Mouse (Mus musculus): ENCODE measurements at regions not wholly inside any gene's neighbourhood (a gene's known extent, or its start where the extent isn't known, plus 50 kb on each side); places are given as distances from the start of the nearest gene placed in this dataset.
"Not testable (repeated sequence)": the region's sequence is repeated elsewhere in the genome, so short reads cannot be mapped to it uniquely, and the experiment has no call there.

DNA sequence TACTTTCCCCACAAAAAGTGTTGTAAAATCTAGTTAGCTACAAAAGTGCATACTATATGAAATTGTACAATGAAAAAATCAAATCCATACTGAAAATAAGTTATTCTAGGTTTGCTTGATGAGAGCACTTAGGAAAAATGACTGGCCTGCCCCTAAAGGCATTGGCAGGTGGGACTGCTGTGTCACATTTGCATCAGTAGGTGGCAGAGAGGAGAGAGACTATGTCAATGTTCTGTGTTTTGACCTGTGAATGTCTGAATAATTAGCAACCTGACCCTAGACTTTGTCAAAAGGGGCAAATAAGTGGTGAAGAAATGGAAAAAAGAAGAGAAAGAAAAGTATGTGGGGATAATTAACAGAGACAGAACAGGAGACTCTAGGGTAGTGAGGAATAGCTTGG is 997.0 kb upstream of the Tacstd2 start:
- no peak for ATAC-seq
- CTCF ChIA-PET = no interaction called here
- peak; percentile 6 for TF ChIP-seq CTCF (IDR thresholded peaks at IDR 0.05)

DNA sequence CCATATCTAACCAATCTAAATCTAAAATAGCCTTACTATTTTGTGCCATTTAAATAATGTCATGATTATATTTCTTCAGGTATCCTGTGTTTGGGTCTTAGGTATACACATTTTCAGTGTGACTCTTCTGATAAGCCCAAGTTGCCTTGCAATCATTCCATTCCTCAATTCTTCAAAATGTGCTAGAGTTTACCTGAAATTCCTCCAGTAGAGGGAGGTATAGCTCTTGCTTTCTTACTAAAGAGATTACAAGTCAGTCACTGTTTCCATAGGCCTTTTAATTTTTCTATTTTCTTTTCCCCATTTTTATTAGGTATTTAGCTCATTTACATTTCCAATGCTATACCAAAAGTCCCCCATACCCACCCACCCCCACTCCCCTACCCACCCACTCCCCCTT is 968.3 kb upstream of the Tacstd2 start:
- in situ Hi-C loops (cut with MboI; ENCODE audit: low pct_unique_long_range_greater_than_20kb) = no loop called here
- ATAC-seq (no peak), DNase-seq (ENCODE audit: low read depth, low spot score) (no peak)
- H3K27me3 ChIP-seq = no peaks in the 10 kb centered on the region
- no peak for TF ChIP-seq CTCF (IDR thresholded peaks at IDR 0.05)
- CTCF ChIA-PET = no interaction called here
- POLR2A ChIA-PET = no interaction called here

More for the DNA sequence above, 997.0 kb upstream of the Tacstd2 start:
- no peaks in the 10 kb centered on the region for H3K27me3 ChIP-seq
- in situ Hi-C loops (cut with MboI; ENCODE audit: low pct_unique_long_range_greater_than_20kb) = no loop called here
- DNase-seq (ENCODE audit: low read depth, low spot score) = no peak
- POLR2A ChIA-PET = no interaction called here

DNA sequence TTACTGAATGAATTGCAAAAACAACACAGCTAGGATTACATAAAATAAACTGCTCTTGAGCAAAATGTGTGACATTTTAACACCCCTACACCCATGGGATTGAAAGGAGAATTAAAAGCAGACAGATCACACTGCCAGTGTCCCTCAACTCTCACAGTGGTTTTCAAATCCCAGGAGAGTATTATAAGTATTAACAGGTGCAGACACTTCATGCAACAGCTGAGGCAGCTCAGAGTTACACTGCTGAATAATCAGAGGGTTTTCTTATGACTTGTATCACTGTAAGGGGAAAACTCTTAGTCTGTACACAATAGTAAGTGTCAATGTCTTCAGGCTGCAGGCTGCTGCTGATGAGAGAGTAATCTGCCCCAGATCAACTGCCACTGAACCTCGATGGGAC is 945.5 kb upstream of the Tacstd2 start:
- DNase-seq (ENCODE audit: low read depth, low spot score) (no peak), ATAC-seq (no peak)
- TF ChIP-seq CTCF (IDR thresholded peaks at IDR 0.05) = no peak
- in situ Hi-C loops (cut with MboI; ENCODE audit: low pct_unique_long_range_greater_than_20kb) = no loop called here
- no peaks in the 10 kb centered on the region for H3K27me3 ChIP-seq
- CTCF ChIA-PET = no interaction called here
- POLR2A ChIA-PET = no interaction called here

DNA sequence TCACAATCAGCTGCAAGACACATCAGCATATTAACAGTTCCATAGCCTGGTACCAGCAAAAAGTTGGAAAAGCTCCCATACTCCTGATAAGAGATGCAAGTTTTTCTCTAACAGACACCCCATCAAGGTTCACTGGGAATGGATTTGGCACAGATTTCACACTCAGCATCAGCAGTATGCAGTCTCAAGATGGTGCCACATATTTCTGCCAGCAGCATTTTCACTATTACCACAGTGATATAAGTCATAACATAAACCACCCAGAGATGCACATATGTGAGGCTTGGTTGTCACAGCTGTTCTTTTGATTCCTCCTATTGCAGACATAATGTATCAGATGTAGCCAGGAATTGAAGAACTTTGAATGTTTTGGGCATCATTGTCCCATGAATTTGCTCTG is 939.3 kb upstream of the Tacstd2 start:
- in situ Hi-C loops (cut with MboI; ENCODE audit: low pct_unique_long_range_greater_than_20kb) = no loop called here
- no peak for ATAC-seq
- POLR2A ChIA-PET = interaction anchor here (0.7 kb wide), 1 partner anchor 778 kb away, joined by 4 read pairs; no protein-coding TSS in a partner anchor
- CTCF ChIA-PET = no interaction called here
- no peaks in the 10 kb centered on the region for H3K27me3 ChIP-seq
- no peak for DNase-seq (ENCODE audit: low read depth, low spot score)
- no peak for TF ChIP-seq CTCF (IDR thresholded peaks at IDR 0.05)

DNA sequence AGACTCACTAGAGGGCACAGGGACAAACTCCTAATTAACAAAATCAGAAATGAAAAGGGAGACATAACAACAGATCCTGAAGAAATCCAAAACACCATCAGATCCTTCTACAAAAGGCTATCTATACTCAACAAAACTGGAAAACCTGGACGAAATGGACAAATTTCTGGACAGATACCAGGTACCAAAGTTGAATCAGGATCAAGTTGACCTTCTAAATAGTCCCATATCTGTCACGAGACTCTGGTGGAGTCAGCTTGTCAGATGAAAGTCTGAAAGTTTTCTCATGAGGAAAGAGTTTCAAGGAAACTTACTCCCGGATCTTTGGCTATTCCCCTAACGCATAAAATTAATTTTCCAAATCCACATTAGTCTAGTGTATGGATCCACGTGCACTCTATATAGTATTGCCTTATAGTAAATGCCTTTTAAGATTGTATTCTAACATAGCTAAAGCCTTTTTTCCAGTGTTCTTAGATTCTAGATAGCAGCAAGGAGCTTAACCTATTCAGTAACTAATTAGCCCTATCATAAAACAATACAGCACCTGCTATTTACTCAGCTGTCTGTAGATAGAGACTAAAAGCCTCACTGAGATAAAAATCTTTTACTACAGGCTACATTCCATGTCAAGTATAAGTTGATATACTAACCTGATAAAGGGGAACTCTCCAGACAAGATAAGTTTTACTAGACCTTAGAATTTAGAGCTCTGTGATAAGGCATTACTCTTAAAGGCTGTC is 917.6 kb upstream of the Tacstd2 start:
- DNase-seq (ENCODE audit: low read depth, low spot score); in situ Hi-C loops (cut with MboI; ENCODE audit: low pct_unique_long_range_greater_than_20kb); ATAC-seq; POLR2A ChIA-PET; H3K27me3 ChIP-seq; CTCF ChIA-PET: not testable (repeated sequence)

DNA sequence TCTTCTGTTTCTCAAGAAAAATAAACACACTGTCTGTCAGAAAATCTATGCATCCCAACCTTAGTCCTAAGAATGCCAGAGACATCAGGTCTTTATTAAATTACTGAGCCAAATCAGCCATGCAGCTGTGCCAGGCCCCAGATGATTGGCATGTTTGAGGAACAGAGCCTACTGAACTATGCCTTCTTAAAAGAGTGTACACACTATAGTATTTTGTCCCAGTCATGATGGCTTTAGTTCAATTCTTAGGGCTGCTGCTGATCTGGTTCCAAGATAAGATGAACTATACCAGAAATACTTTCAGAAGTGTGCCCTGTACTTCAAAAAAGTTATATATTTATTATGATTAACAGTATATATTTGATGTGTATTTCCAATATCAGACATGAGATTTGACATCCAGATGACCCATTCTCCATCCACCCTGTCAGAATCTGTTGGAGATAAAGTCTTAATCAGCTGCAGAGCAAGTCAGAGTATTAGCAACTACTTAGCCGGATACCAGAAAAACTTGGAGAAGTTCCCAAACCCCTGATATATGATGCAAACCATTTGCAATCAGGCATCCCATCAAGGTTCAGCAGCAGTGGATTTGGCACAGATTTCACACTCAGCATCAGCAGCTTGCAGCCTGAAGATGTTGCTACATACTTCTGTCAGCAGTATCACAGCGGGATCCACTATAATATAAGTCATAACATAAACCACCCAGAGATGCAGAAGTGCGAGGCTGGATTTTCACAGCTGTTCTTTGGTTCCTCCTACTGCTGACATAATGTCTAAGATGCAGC is 913.6 kb upstream of the Tacstd2 start:
- no peak for TF ChIP-seq CTCF (IDR thresholded peaks at IDR 0.05)
- DNase-seq (ENCODE audit: low read depth, low spot score) = no peak

DNA sequence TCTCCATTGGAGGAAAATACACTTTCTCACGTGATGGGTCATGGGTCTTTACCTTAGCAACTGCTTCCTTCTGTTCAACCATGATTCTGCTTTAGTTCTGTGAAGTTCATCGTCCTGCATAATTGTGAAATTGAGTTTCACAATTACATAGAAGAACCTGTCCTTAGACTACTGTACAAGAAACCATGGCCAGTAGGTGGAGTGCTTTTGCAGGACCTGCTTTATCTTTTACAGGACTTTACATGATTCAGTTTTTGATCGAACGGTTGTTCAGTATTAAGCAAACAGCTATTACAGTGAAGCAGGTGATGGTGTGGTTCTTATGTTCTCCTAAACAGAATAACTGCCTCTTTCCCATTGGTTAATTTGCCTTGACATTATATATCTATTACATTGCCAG is 910.2 kb upstream of the Tacstd2 start:
- H3K27me3 ChIP-seq = peaks cover 3% of the 10 kb centered on the region
- ATAC-seq = no peak
- no peak for DNase-seq (ENCODE audit: low read depth, low spot score)
- in situ Hi-C loops (cut with MboI; ENCODE audit: low pct_unique_long_range_greater_than_20kb) = no loop called here
- TF ChIP-seq CTCF (IDR thresholded peaks at IDR 0.05) = no peak
- POLR2A ChIA-PET = no interaction called here
- CTCF ChIA-PET = no interaction called here

More for the DNA sequence above, 913.6 kb upstream of the Tacstd2 start:
- CTCF ChIA-PET = no interaction called here
- ATAC-seq = no peak
- POLR2A ChIA-PET = no interaction called here
- in situ Hi-C loops (cut with MboI; ENCODE audit: low pct_unique_long_range_greater_than_20kb) = no loop called here
- H3K27me3 ChIP-seq = peaks cover 3% of the 10 kb centered on the region

DNA sequence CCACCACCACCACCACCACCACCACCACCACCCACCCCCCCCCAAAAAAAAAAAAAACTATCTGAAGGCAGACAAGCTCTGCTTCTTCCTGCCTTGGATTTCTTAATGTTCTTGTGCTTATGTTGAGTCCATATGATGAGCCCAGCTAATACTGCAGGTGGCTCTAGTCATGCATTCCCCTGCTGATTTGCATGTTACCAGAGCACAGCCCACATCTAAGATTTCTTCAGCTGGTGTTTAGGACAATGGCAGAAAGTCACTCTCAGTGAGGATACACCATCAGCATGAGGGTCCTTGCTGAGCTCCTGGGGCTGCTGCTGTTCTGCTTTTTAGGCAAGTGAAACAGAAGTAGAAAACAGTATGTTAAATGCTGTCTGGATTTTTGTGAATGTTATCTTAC is 901.6 kb upstream of the Tacstd2 start:
- ATAC-seq (no peak), DNase-seq (ENCODE audit: low read depth, low spot score) (no peak)
- no peak for TF ChIP-seq CTCF (IDR thresholded peaks at IDR 0.05)
- POLR2A ChIA-PET = no interaction called here
- CTCF ChIA-PET = no interaction called here
- in situ Hi-C loops (cut with MboI; ENCODE audit: low pct_unique_long_range_greater_than_20kb) = no loop called here
- H3K27me3 ChIP-seq = no peaks in the 10 kb centered on the region

All from Patski (cell line).